Mouse (Mus musculus) forebrain, postnatal 0 days (tissue): ENCODE results near the gene Naaladl2. TPM values are rescaled to one million over a fixed set of nuclear protein-coding genes. Genes with fewer than 3 reads are reported as not detected.
A peak's percentile ranks its signal among the peaks of the same experiment; 100 is the strongest.

Experiments used
- ATAC-seq: fragments of 200-750 bp; cut with Nextera tagmentation; 2 replicates; pipeline ENCODE4 v1.8.0; 2017; ENCODE audit warnings: mild to moderate bottlenecking, moderate library complexity
- DNase-seq: peaks from one replicate; pipeline ENCODE4 v3.0.0-alpha.2; 2015
- H3K27ac ChIP-seq: fragments of 300-500 bp; sonication (generic); 2 replicates; pipeline ENCODE4 v1.5.1; 2014; ENCODE audit warnings: low read depth, mild to moderate bottlenecking, antibody characterized with exemption, low read length, moderate library complexity, mixed read lengths
- H3K27me3 ChIP-seq: fragments of 300-500 bp; sonication (generic); 2 replicates; pipeline ENCODE4 v1.6.1; 2014; ENCODE audit warnings: mild to moderate bottlenecking, low read length, mixed read lengths; ENCODE audit not compliant: insufficient read depth
- H3K36me3 ChIP-seq: fragments of 300-500 bp; sonication (generic); 2 replicates; pipeline ENCODE4 v1.6.1; 2014; ENCODE audit warnings: mild to moderate bottlenecking, moderate library complexity; ENCODE audit not compliant: insufficient read depth
- H3K4me1 ChIP-seq: fragments of 300-500 bp; sonication (generic); 2 replicates; pipeline ENCODE4 v1.6.1; 2014; ENCODE audit warnings: antibody characterized with exemption; ENCODE audit not compliant: insufficient read depth
- H3K4me2 ChIP-seq: fragments of 300-500 bp; sonication (generic); 2 replicates; pipeline ENCODE4 v1.6.1; 2014; ENCODE audit warnings: low read depth, mild to moderate bottlenecking, moderate library complexity
- H3K4me3 ChIP-seq: fragments of 300-500 bp; sonication (generic); 2 replicates; pipeline ENCODE4 v1.5.1; 2014; ENCODE audit warnings: low read depth, low read length, mixed read lengths
- H3K9ac ChIP-seq: fragments of 300-500 bp; sonication (generic); 2 replicates; pipeline ENCODE4 v1.6.1; 2014; ENCODE audit warnings: mild to moderate bottlenecking
- H3K9me3 ChIP-seq: fragments of 300-500 bp; sonication (generic); 2 replicates; pipeline ENCODE4 v1.6.1; 2016; ENCODE audit warnings: low read length
- CTCF ChIP-seq: sonication (generic); IDR thresholded peaks from 2 replicates; pipeline ENCODE4 v1.5.1; 2016; ENCODE audit warnings: antibody characterized with exemption, control low read depth, low read depth
- whole genome bisulfite sequencing: fragments of 180-500 bp; shearing (Covaris S2); extraction: QIAGEN DNeasy Blood & Tissue Kit; methylation state at CpG from one replicate; pipeline ENCODE4 v1.1.7; 2014; 5-methylcytosine and 5-hydroxymethylcytosine counted together
- polyA plus RNA-seq: library from polyadenylated mRNA; unstranded; fragments of >200 nt; fragmentation: Nextera tagmentation; extraction: Ambion mirVana; gene quantifications from 2 replicates; pipeline ENCODE4 v1.2.1, GENCODE M21; 2015
- total RNA-seq: library from RNA; depleted of rRNA; stranded (reverse); fragments of >200 nt; gene quantifications from 2 replicates; pipeline ENCODE4 v1.2.3, GENCODE M21; 2014

Naaladl2 gene
- total and polyA plus RNA-seq, 2 experiments from 2014 or later: 0.65 to 1.4 TPM

DNA sequence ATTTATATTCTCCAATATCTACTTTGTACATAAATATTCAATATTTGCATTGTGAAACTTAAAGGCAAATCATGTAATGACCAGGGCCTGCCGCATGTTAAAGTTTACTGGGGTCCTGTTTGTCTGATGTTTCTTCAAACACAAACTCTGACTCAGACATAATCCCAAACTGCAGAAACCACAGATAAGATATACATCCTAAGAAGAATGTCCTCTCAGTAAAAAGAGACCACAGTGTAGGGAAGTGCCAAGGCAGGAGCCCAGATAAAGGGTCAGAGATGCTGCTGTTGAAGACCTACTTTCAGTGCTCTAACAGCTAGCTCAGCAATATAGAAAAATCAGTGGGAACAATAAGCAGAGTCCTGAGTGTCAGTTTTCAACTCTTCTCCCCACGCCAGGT, 201.9 kb downstream of the Naaladl2 start:
- H3K4me1 ChIP-seq: peaks cover 5% of the 10 kb centered on the region; the same call in 1 of the 2 replicates
- no peak overlapping the region for H3K27ac ChIP-seq
- no peak overlapping the region for H3K4me2 ChIP-seq
- whole genome bisulfite sequencing: 94% methylated on average over 2 of the region's 2 CpGs
- no peaks in the 10 kb centered on the region for H3K9me3 ChIP-seq
- H3K36me3 ChIP-seq: no peaks in the 10 kb centered on the region
- no peak for TF ChIP-seq CTCF
- H3K9ac ChIP-seq: no peak overlapping the region
- ATAC-seq: no peak
- H3K27me3 ChIP-seq: no peaks in the 10 kb centered on the region
- no peak overlapping the region for H3K4me3 ChIP-seq
- no peak for DNase-seq

GRCm38 (mm10) chr3:24938507-24939182, 205.4 kb downstream of the Naaladl2 start:
- H3K36me3 ChIP-seq: no peaks in the 10 kb centered on the region
- WGBS: 47% methylated on average over 5 of the region's 5 CpGs
- H3K27me3 ChIP-seq: no peaks in the 10 kb centered on the region
- TF ChIP-seq CTCF: no peak
- no peak overlapping the region for H3K4me2 ChIP-seq
- ATAC-seq (peak; percentile 55; the same call in 1 of the 2 replicates), DNase-seq (peak; percentile 7)
- peaks cover 5% of the 10 kb centered on the region; the same call in 1 of the 2 replicates for H3K4me1 ChIP-seq
- H3K4me3 ChIP-seq: no peak overlapping the region
- H3K9ac ChIP-seq: no peak overlapping the region
- no peak overlapping the region for H3K27ac ChIP-seq
- no peaks in the 10 kb centered on the region for H3K9me3 ChIP-seq

DNA sequence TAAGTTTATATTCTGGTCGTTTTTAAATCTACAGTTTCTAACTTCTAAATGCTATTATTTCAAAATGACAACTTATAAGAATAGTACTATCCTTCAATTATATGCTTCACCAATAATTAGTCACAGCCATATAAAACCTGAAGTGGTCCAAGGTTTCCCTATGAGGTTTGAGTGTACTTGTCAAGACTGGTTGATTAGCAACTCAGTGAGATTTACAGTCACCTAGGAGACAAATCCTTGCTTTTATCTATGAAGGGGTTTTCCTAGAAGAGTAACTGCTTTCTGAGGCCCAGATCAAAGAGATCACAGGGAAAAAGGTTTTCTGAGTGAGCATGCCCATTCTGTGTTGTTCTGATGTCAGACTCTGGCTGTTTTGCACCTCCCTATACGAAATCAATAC, 222.2 kb downstream of the Naaladl2 start:
- no peak overlapping the region for H3K27ac ChIP-seq
- no peaks in the 10 kb centered on the region for H3K4me1 ChIP-seq
- no peak for ATAC-seq
- no peak overlapping the region for H3K4me3 ChIP-seq
- H3K36me3 ChIP-seq: no peaks in the 10 kb centered on the region
- H3K9me3 ChIP-seq: no peaks in the 10 kb centered on the region
- WGBS: 29% methylated on average over 2 of the region's 2 CpGs
- H3K27me3 ChIP-seq: no peaks in the 10 kb centered on the region
- TF ChIP-seq CTCF: no peak
- no peak overlapping the region for H3K9ac ChIP-seq
- DNase-seq: no peak
- H3K4me2 ChIP-seq: no peak overlapping the region

GRCm38 (mm10) chr3:24921401-24921800, 222.7 kb downstream of the Naaladl2 start:
- no peak for TF ChIP-seq CTCF
- H3K9ac ChIP-seq: no peak overlapping the region
- no peak overlapping the region for H3K4me3 ChIP-seq
- no peak overlapping the region for H3K27ac ChIP-seq
- no peaks in the 10 kb centered on the region for H3K9me3 ChIP-seq
- no peaks in the 10 kb centered on the region for H3K27me3 ChIP-seq
- ATAC-seq: no peak
- no peak overlapping the region for H3K4me2 ChIP-seq
- no peaks in the 10 kb centered on the region for H3K4me1 ChIP-seq
- no peak for DNase-seq
- WGBS: 52% methylated on average over 6 of the region's 6 CpGs
- H3K36me3 ChIP-seq: no peaks in the 10 kb centered on the region

DNA sequence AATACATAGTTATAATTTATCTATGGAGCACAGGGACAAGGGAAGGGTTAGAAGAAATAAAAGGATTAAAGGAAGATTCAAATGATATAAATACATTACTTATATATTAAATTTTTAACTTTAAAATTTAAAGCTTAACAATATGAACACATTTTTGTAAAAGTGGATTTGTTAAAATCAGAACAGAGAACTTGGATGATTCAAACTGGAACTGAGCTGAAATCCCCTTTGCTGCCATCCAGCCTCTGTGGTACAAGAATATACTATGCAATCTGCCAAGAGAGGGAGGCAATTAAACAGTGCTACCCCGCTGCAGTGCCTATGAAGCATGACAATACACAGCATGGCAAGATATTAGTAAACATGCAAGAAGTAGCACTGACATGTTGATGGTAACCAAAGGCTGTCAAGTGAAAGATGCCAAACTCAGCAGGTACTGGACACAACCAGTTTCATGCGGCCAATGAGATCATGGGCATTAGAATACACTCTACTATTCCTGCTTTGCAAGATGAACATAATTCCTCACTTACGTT, 238.6 kb downstream of the Naaladl2 start:
- DNase-seq (peak; percentile 13), ATAC-seq (no peak; the same call in 1 of the 2 replicates)
- Histone ChIP-seq H3K27me3 (no peaks in the 10 kb centered on the region), H3K9ac (no peak overlapping the region), H3K36me3 (no peaks in the 10 kb centered on the region), H3K4me2 (no peak overlapping the region), H3K4me3 (no peak overlapping the region), H3K27ac (no peak overlapping the region), H3K9me3 (no peaks in the 10 kb centered on the region), H3K4me1 (no peaks in the 10 kb centered on the region)
- no peak for TF ChIP-seq CTCF
- WGBS: 72% methylated on average over 3 of the region's 3 CpGs

DNA sequence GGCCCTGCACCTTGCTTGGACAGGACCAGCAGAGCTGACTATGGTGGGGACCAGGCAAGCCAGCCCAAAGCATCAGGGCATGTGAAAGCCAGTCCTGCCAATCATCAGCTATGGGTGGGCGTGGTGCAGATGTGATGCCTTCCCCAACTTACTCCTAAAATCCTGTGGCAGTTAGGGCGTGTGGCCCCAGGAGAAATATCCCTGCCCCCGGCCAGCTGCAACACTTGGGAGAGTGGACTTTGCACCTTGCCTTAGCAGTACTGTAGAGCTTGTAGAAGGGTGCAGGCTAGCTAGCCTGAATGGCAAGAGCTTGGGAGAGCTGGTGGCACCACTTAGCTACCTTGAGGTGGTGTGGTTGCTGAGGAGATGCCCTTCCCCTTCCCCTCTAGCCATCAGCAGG, 255.3 kb downstream of the Naaladl2 start:
- H3K36me3 ChIP-seq: no peaks in the 10 kb centered on the region
- ATAC-seq (no peak), DNase-seq (no peak)
- no peak overlapping the region for H3K4me2 ChIP-seq
- H3K9ac ChIP-seq: no peak overlapping the region
- H3K4me3 ChIP-seq: no peak overlapping the region
- no peaks in the 10 kb centered on the region for H3K4me1 ChIP-seq
- H3K9me3 ChIP-seq: no peaks in the 10 kb centered on the region
- TF ChIP-seq CTCF: no peak
- no peaks in the 10 kb centered on the region for H3K27me3 ChIP-seq
- 87% methylated on average over 3 of the region's 3 CpGs for WGBS
- H3K27ac ChIP-seq: no peak overlapping the region

- no peak overlapping the region for H3K4me3 ChIP-seq
- WGBS: 89% methylated on average over 1 of the region's 1 CpGs
- H3K4me1 ChIP-seq: no peaks in the 10 kb centered on the region
- H3K9me3 ChIP-seq: no peaks in the 10 kb centered on the region
- no peaks in the 10 kb centered on the region for H3K27me3 ChIP-seq
- DNase-seq (no peak), ATAC-seq (no peak)
- no peak for TF ChIP-seq CTCF
- no peak overlapping the region for H3K27ac ChIP-seq
- H3K36me3 ChIP-seq: no peaks in the 10 kb centered on the region
- no peak overlapping the region for H3K4me2 ChIP-seq
- no peak overlapping the region for H3K9ac ChIP-seq
These were observed 271.8 kb downstream of the Naaladl2 start for GRCm38 (mm10) chr3:24872254-24872653.
